Mouse (Mus musculus) CH12.LX (cell line): ENCODE data around the gene Cyp2j6. TPM values are rescaled to one million over a fixed set of nuclear protein-coding genes. Genes with fewer than 3 reads are reported as not detected.

Source experiments
- DNase-seq: peaks from one replicate; pipeline ENCODE4 v3.0.0-alpha.2; 2013; ENCODE audit errors: extremely low read depth
- H3K27ac ChIP-seq: 2 replicates; pipeline ENCODE4 v1.5.1; 2012; ENCODE audit warnings: low read depth, mild to moderate bottlenecking, control low read depth, moderate library complexity; ENCODE audit not compliant: insufficient read depth
- H3K27me3 ChIP-seq: replicated peaks from 2 replicates; pipeline ENCODE3; 2012; ENCODE audit warnings: inconsistent platforms
- H3K36me3 ChIP-seq, 2 experiments: replicated peaks in 1 of 2; 2 replicates each; pipeline versions ENCODE3 to v1.6.1; 2012; ENCODE audit warnings: inconsistent platforms in 1 of 2, low read length in 1 of 2, mild to moderate bottlenecking in 1 of 2, mixed read lengths in 1 of 2, moderate library complexity in 1 of 2; ENCODE audit not compliant: control insufficient read depth in 1 of 2, insufficient read depth in 1 of 2
- H3K4me1 ChIP-seq, 2 experiments: 2 replicates each; pipeline ENCODE4 v1.6.1; 2012; ENCODE audit warnings: inconsistent platforms in 1 of 2, moderate library complexity in 1 of 2; ENCODE audit not compliant: insufficient read depth in 2 of 2, control insufficient read depth in 1 of 2
- H3K4me2 ChIP-seq: 2 replicates; pipeline ENCODE4 v1.6.1; 2012; ENCODE audit warnings: low read depth, mild to moderate bottlenecking, control low read depth; ENCODE audit not compliant: poor library complexity, insufficient read depth, severe bottlenecking
- H3K4me3 ChIP-seq, 3 experiments: fragments of 150-350 bp in 1 of 3; sonication (generic) in 1 of 3; replicated peaks in 1 of 3; 2 replicates each; pipeline versions ENCODE3 to v1.5.1; 2011 to 2012; ENCODE audit warnings: low read depth in 2 of 3, low read length in 2 of 3, mild to moderate bottlenecking in 2 of 3, moderate library complexity in 2 of 3, control low read depth in 1 of 3, improper control_type of control experiment in 1 of 3, inconsistent platforms in 1 of 3, mixed read lengths in 1 of 3; ENCODE audit not compliant: poor library complexity in 1 of 3
- H3K79me2 ChIP-seq: replicated peaks from 2 replicates; pipeline ENCODE4 v1.6.1; 2012; ENCODE audit warnings: mild to moderate bottlenecking, moderate library complexity; ENCODE audit not compliant: control insufficient read depth, poor library complexity, insufficient read depth, severe bottlenecking; ENCODE audit errors: extremely low read depth
- H3K9ac ChIP-seq: 2 replicates; pipeline ENCODE4 v1.6.1; 2012; ENCODE audit warnings: low read depth, mild to moderate bottlenecking, control low read depth, moderate library complexity; ENCODE audit not compliant: insufficient read depth
- H3K9me3 ChIP-seq: replicated peaks from 2 replicates; pipeline ENCODE3; 2012; ENCODE audit warnings: low read length, inconsistent platforms, mixed read lengths
- CHD1 ChIP-seq: IDR thresholded peaks from 2 replicates; pipeline ENCODE4 v1.6.1; 2012; ENCODE audit warnings: low read depth, low read length, improper control_type of control experiment, inconsistent platforms
- E2F4 ChIP-seq: IDR thresholded peaks from 2 replicates; pipeline ENCODE4 v1.6.1; 2011; ENCODE audit warnings: low read depth, low read length, improper control_type of control experiment; ENCODE audit not compliant: insufficient replicate concordance
- EP300 ChIP-seq: IDR thresholded peaks from 2 replicates; pipeline ENCODE4 v1.6.1; 2011; ENCODE audit warnings: low read length, improper control_type of control experiment
- ETS1 ChIP-seq: conservative IDR thresholded peaks from 2 replicates; pipeline ENCODE4 v1.6.1; 2012; ENCODE audit warnings: low read depth, mild to moderate bottlenecking, inconsistent platforms, low read length, improper control_type of control experiment, moderate library complexity
- GABPA ChIP-seq: IDR thresholded peaks from 2 replicates; pipeline ENCODE4 v1.6.1; 2012; ENCODE audit warnings: low read depth, low read length, improper control_type of control experiment, inconsistent platforms; ENCODE audit not compliant: insufficient replicate concordance
- IRF4 ChIP-seq: IDR thresholded peaks from 2 replicates; pipeline ENCODE4 v1.6.1; 2014; ENCODE audit warnings: low read depth, mild to moderate bottlenecking, inconsistent platforms, low read length, improper control_type of control experiment
- JUN ChIP-seq: IDR thresholded peaks from 2 replicates; pipeline ENCODE4 v1.6.1; 2011; ENCODE audit warnings: low read depth, mild to moderate bottlenecking, low read length, improper control_type of control experiment, moderate library complexity; ENCODE audit not compliant: insufficient read depth
- MAFK ChIP-seq: IDR thresholded peaks from 2 replicates; pipeline ENCODE4 v1.6.1; 2011; ENCODE audit warnings: low read length, improper control_type of control experiment; ENCODE audit not compliant: insufficient replicate concordance
- MAX ChIP-seq: IDR thresholded peaks from 2 replicates; pipeline ENCODE4 v1.6.1; 2011; ENCODE audit warnings: low read length, improper control_type of control experiment
- MAZ ChIP-seq: IDR thresholded peaks from 2 replicates; pipeline ENCODE4 v1.6.1; 2012; ENCODE audit warnings: low read depth, mild to moderate bottlenecking, inconsistent platforms, low read length, improper control_type of control experiment, moderate library complexity
- MEF2A ChIP-seq: IDR thresholded peaks from 2 replicates; pipeline ENCODE4 v1.6.1; 2014; ENCODE audit warnings: low read depth, mild to moderate bottlenecking, inconsistent platforms, low read length, improper control_type of control experiment, borderline replicate concordance
- MXI1 ChIP-seq: IDR thresholded peaks from 2 replicates; pipeline ENCODE4 v1.6.1; 2011; ENCODE audit warnings: mild to moderate bottlenecking, low read depth, low read length, improper control_type of control experiment
- MYC ChIP-seq: IDR thresholded peaks from 2 replicates; pipeline ENCODE4 v1.6.1; 2011; ENCODE audit warnings: low read depth, mild to moderate bottlenecking, improper control_type of control experiment, low read length
- NELFE ChIP-seq: IDR thresholded peaks from 2 replicates; pipeline ENCODE4 v1.6.1; 2011; ENCODE audit warnings: low read depth, low read length, improper control_type of control experiment
- NRF1 ChIP-seq: IDR thresholded peaks from 2 replicates; pipeline ENCODE4 v1.6.1; 2014; ENCODE audit warnings: low read depth, mild to moderate bottlenecking, inconsistent platforms, low read length, improper control_type of control experiment, moderate library complexity
- POLR2A ChIP-seq: IDR thresholded peaks from 2 replicates; pipeline ENCODE4 v1.6.1; 2011; ENCODE audit warnings: low read depth, mild to moderate bottlenecking, improper control_type of control experiment, low read length
- POLR2AphosphoS2 ChIP-seq: IDR thresholded peaks from 2 replicates; pipeline ENCODE4 v1.6.1; 2011; ENCODE audit warnings: low read depth, low read length, improper control_type of control experiment
- RCOR1 ChIP-seq: conservative IDR thresholded peaks from 2 replicates; pipeline ENCODE4 v1.6.1; 2012; ENCODE audit warnings: low read depth, mild to moderate bottlenecking, inconsistent platforms, low read length, improper control_type of control experiment
- SIN3A ChIP-seq: IDR thresholded peaks from 2 replicates; pipeline ENCODE4 v1.6.1; 2012; ENCODE audit warnings: low read length, improper control_type of control experiment, inconsistent platforms
- TBP ChIP-seq: conservative IDR thresholded peaks from 2 replicates; pipeline ENCODE4 v1.6.1; 2011; ENCODE audit warnings: low read depth, low read length, improper control_type of control experiment
- TCF12 ChIP-seq: IDR thresholded peaks from 2 replicates; pipeline ENCODE4 v1.6.1; 2014; ENCODE audit warnings: low read depth, mild to moderate bottlenecking, inconsistent platforms, low read length, improper control_type of control experiment
- UBTF ChIP-seq: IDR thresholded peaks from 2 replicates; pipeline ENCODE4 v1.6.1; 2012; ENCODE audit warnings: low read depth, mild to moderate bottlenecking, inconsistent platforms, low read length, improper control_type of control experiment, moderate library complexity
- USF1 ChIP-seq: IDR thresholded peaks from 2 replicates; pipeline ENCODE4 v1.6.1; 2014; ENCODE audit warnings: low read depth, mild to moderate bottlenecking, inconsistent platforms, low read length, improper control_type of control experiment
- USF2 ChIP-seq: conservative IDR thresholded peaks from 2 replicates; pipeline ENCODE4 v1.6.1; 2011; ENCODE audit warnings: low read depth, low read length, improper control_type of control experiment
- ZKSCAN1 ChIP-seq: IDR thresholded peaks from 2 replicates; pipeline ENCODE4 v1.6.1; 2012; ENCODE audit warnings: low read depth, inconsistent platforms, low read length, improper control_type of control experiment, borderline replicate concordance
- ZMIZ1 ChIP-seq: IDR thresholded peaks from 2 replicates; pipeline ENCODE4 v1.6.1; 2012; ENCODE audit warnings: low read depth, mild to moderate bottlenecking, inconsistent platforms, low read length, improper control_type of control experiment
- ZNF384 ChIP-seq: IDR thresholded peaks from 2 replicates; pipeline ENCODE4 v1.6.1; 2012; ENCODE audit warnings: low read depth, low read length, improper control_type of control experiment, inconsistent platforms
- dilution Hi-C: fragments of 300-500 bp; cut with MboI; formaldehyde crosslinking; loops from 2 replicates; pipeline ENCODE4 v1.14.3; 2020; ENCODE audit warnings: low sequenced_read_pairs; ENCODE audit not compliant: extremely low pct_unique_long_range_greater_than_20kb, extremely low pct_ligation_motif_present
- in situ Hi-C: fragments of 300-500 bp; cut with MboI; formaldehyde crosslinking; loops from 3 replicates; pipeline ENCODE4 v1.14.3; 2019; ENCODE audit warnings: low sequenced_read_pairs, low pct_ligation_motif_present, low pct_unique_long_range_greater_than_20kb, mixed read lengths
- polyA plus RNA-seq: library from polyadenylated mRNA; unstranded; fragments of >175 nt; gene quantifications from 2 replicates; pipeline ENCODE4 v1.2.1, GENCODE M21; 2012; ENCODE audit warnings: low read depth; ENCODE audit not compliant: insufficient read length
- total RNA-seq, 2 experiments: library from RNA; depleted of rRNA; stranded (reverse); fragments of 300-350 nt in 1 of 2; fragments of >200 nt in 1 of 2; gene quantifications; 2 replicates each; pipeline ENCODE4 v1.2.3; 2012 to 2014

Cyp2j6 gene
- total and polyA plus RNA-seq, 3 experiments: not detected

- in situ Hi-C loops (no loop called here), dilution Hi-C loops (no loop called here)
- no peaks in the 10 kb centered on the region for H3K4me1 ChIP-seq
- H3K9me3 ChIP-seq: peaks cover 27% of the 10 kb centered on the region
- H3K4me3 ChIP-seq: no peak overlapping the region
- H3K36me3 ChIP-seq: no peaks in the 10 kb centered on the region
- H3K27ac ChIP-seq: no peak overlapping the region
- H3K9ac ChIP-seq: no peak overlapping the region
- no peak for DNase-seq
- no peaks in the 10 kb centered on the region for H3K79me2 ChIP-seq
- H3K27me3 ChIP-seq: no peaks in the 10 kb centered on the region
- H3K4me2 ChIP-seq: no peak overlapping the region
- TF ChIP-seq POLR2AphosphoS2: no peak
- no peak for TF ChIP-seq ZNF384
- no peak for TF ChIP-seq NELFE
- no peak for TF ChIP-seq ETS1
- no peak for TF ChIP-seq MYC
- no peak for TF ChIP-seq ZMIZ1
- no peak for TF ChIP-seq CHD1
- no peak for TF ChIP-seq POLR2A
- TF ChIP-seq MEF2A: no peak
- no peak for TF ChIP-seq USF2
- no peak for TF ChIP-seq ZKSCAN1
- no peak for TF ChIP-seq TBP
- no peak for TF ChIP-seq JUN
- no peak for TF ChIP-seq UBTF
- TF ChIP-seq RCOR1: no peak
- TF ChIP-seq SIN3A: no peak
- TF ChIP-seq IRF4: no peak
Observed at GRCm38 (mm10) chr4:96525772-96526171, 27.7 kb downstream of the Cyp2j6 start.

DNA sequence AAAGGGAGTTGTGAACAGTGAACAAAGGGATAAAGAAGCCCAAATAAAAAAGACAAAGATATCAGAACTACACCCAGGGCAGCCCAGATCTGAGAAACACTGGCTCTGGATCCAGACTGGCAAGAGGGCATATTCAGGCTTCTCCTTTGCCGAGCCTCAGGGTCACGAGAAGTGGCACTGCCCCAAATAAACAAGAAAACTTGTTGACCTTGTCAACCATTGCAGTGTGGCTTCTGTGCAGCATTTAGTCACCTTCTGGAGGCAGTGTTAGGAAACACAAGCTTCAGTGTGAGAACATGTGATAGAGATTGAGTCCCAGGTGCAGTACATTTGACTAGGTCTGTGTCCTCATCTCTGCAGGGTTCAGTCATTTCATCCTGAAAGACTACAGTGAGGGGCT, 31.2 kb downstream of the Cyp2j6 start:
- H3K9ac ChIP-seq: no peak overlapping the region
- dilution Hi-C loops: no loop called here
- DNase-seq: no peak
- H3K36me3 ChIP-seq: no peaks in the 10 kb centered on the region
- no peaks in the 10 kb centered on the region for H3K79me2 ChIP-seq
- no peak overlapping the region for H3K4me3 ChIP-seq
- no peak overlapping the region for H3K4me2 ChIP-seq
- H3K9me3 ChIP-seq: peaks cover 35% of the 10 kb centered on the region
- no peaks in the 10 kb centered on the region for H3K27me3 ChIP-seq
- no peak overlapping the region for H3K27ac ChIP-seq
- TF ChIP-seq UBTF: no peak
- no peak for TF ChIP-seq ZMIZ1
- TF ChIP-seq GABPA: no peak
- TF ChIP-seq MAX: no peak
- no peak for TF ChIP-seq NRF1
- no peak for TF ChIP-seq E2F4
- no peak for TF ChIP-seq MAZ
- no peak for TF ChIP-seq RCOR1
- no peak for TF ChIP-seq POLR2A
- no peak for TF ChIP-seq USF1
- no peak for TF ChIP-seq USF2
- no peak for TF ChIP-seq MAFK
- TF ChIP-seq EP300: no peak
- TF ChIP-seq TCF12: no peak
- TF ChIP-seq MEF2A: no peak
- no peak for TF ChIP-seq ZNF384
- TF ChIP-seq MXI1: no peak
- TF ChIP-seq IRF4: no peak
- no peaks in the 10 kb centered on the region for H3K4me1 ChIP-seq
- in situ Hi-C loops: no loop called here
